Mouse (Mus musculus): ENCODE results near the gene Atg7. TPM values are rescaled to one million over a fixed set of nuclear protein-coding genes. Genes with fewer than 3 reads are reported as not detected.

Gene Atg7
- polyA plus RNA-seq, 1 experiment, result 16.0 TPM

GRCm38 (mm10) chr6:114715289-114716030 lies 72.6 kb downstream of the Atg7 start:
- H3K4me3 ChIP-seq (ENCODE audit: low read depth, low read length), result no peak overlapping the region
- 81% methylated on average over 7 of the region's 7 CpGs for WGBS
- H3K27ac ChIP-seq (ENCODE audit: insufficient read depth, low read depth, low read length), result no peak overlapping the region
- H3K36me3 ChIP-seq (ENCODE audit: control insufficient read depth, insufficient read depth, low read length), result no peaks in the 10 kb centered on the region
- no peaks in the 10 kb centered on the region for H3K27me3 ChIP-seq (ENCODE audit: control insufficient read depth, insufficient read depth, low read length)
- no peak for TF ChIP-seq CTCF (IDR thresholded peaks at IDR 0.05; ENCODE audit: extremely low read depth, insufficient read length, insufficient replicate concordance, low read depth, low read length)
- no peak for TF ChIP-seq POLR2A (IDR thresholded peaks at IDR 0.05; ENCODE audit: low read depth, low read length)
- H3K4me1 ChIP-seq (ENCODE audit: control insufficient read depth, insufficient read depth, insufficient read length, low read length), result peaks cover 2% of the 10 kb centered on the region; the same call in 1 of the 2 replicates

GRCm38 (mm10) chr6:114719100-114719499 lies 76.2 kb downstream of the Atg7 start:
- 73% methylated on average over 5 of the region's 5 CpGs for WGBS
- no peak overlapping the region for H3K4me3 ChIP-seq (ENCODE audit: low read depth, low read length)
- no peak for TF ChIP-seq CTCF (IDR thresholded peaks at IDR 0.05; ENCODE audit: extremely low read depth, insufficient read length, insufficient replicate concordance, low read depth, low read length)
- no peak for TF ChIP-seq POLR2A (IDR thresholded peaks at IDR 0.05; ENCODE audit: low read depth, low read length)

GRCm38 (mm10) chr6:114719665-114720064 lies 76.8 kb downstream of the Atg7 start:
- WGBS, result 85% methylated on average over 8 of the region's 8 CpGs
- no peak overlapping the region for H3K27ac ChIP-seq (ENCODE audit: insufficient read depth, low read depth, low read length)
- no peaks in the 10 kb centered on the region for H3K36me3 ChIP-seq (ENCODE audit: control insufficient read depth, insufficient read depth, low read length)
- no peak overlapping the region for H3K4me3 ChIP-seq (ENCODE audit: low read depth, low read length)
- H3K27me3 ChIP-seq (ENCODE audit: control insufficient read depth, insufficient read depth, low read length), result no peaks in the 10 kb centered on the region
- H3K4me1 ChIP-seq (ENCODE audit: control insufficient read depth, insufficient read depth, insufficient read length, low read length), result no peaks in the 10 kb centered on the region
- TF ChIP-seq CTCF (IDR thresholded peaks at IDR 0.05; ENCODE audit: extremely low read depth, insufficient read length, insufficient replicate concordance, low read depth, low read length) (no peak), POLR2A (IDR thresholded peaks at IDR 0.05; ENCODE audit: low read depth, low read length) (no peak)

More at GRCm38 (mm10) chr6:114719100-114719499, 76.2 kb downstream of the Atg7 start:
- no peaks in the 10 kb centered on the region for H3K27me3 ChIP-seq (ENCODE audit: control insufficient read depth, insufficient read depth, low read length)
- H3K36me3 ChIP-seq (ENCODE audit: control insufficient read depth, insufficient read depth, low read length), result no peaks in the 10 kb centered on the region
- no peaks in the 10 kb centered on the region for H3K4me1 ChIP-seq (ENCODE audit: control insufficient read depth, insufficient read depth, insufficient read length, low read length)
- no peak overlapping the region for H3K27ac ChIP-seq (ENCODE audit: insufficient read depth, low read depth, low read length)

GRCm38 (mm10) chr6:114722046-114722445 lies 79.1 kb downstream of the Atg7 start:
- H3K36me3 ChIP-seq (ENCODE audit: control insufficient read depth, insufficient read depth, low read length), result 0 out of 2 replicates have a peak, but pooled peaks cover 1% of the 10 kb centered on the region
- no peaks in the 10 kb centered on the region for H3K4me1 ChIP-seq (ENCODE audit: control insufficient read depth, insufficient read depth, insufficient read length, low read length)
- no peaks in the 10 kb centered on the region for H3K27me3 ChIP-seq (ENCODE audit: control insufficient read depth, insufficient read depth, low read length)
- TF ChIP-seq CTCF (IDR thresholded peaks at IDR 0.05; ENCODE audit: extremely low read depth, insufficient read length, insufficient replicate concordance, low read depth, low read length), result no peak
- TF ChIP-seq POLR2A (IDR thresholded peaks at IDR 0.05; ENCODE audit: low read depth, low read length), result no peak
- H3K27ac ChIP-seq (ENCODE audit: insufficient read depth, low read depth, low read length), result no peak overlapping the region
- WGBS, result 96% methylated on average over 5 of the region's 5 CpGs
- H3K4me3 ChIP-seq (ENCODE audit: low read depth, low read length), result no peak overlapping the region

GRCm38 (mm10) chr6:114723925-114724324 lies 81.0 kb downstream of the Atg7 start:
- Histone ChIP-seq H3K36me3 (ENCODE audit: control insufficient read depth, insufficient read depth, low read length) (0 out of 2 replicates have a peak, but pooled peaks cover 1% of the 10 kb centered on the region), H3K27me3 (ENCODE audit: control insufficient read depth, insufficient read depth, low read length) (no peaks in the 10 kb centered on the region), H3K27ac (ENCODE audit: insufficient read depth, low read depth, low read length) (no peak overlapping the region), H3K4me3 (ENCODE audit: low read depth, low read length) (no peak overlapping the region), H3K4me1 (ENCODE audit: control insufficient read depth, insufficient read depth, insufficient read length, low read length) (no peaks in the 10 kb centered on the region)
- WGBS, result 27% methylated on average over 9 of the region's 9 CpGs
- TF ChIP-seq CTCF (IDR thresholded peaks at IDR 0.05; ENCODE audit: extremely low read depth, insufficient read length, insufficient replicate concordance, low read depth, low read length) (peak; percentile 66; the same call in 1 of the 2 replicates), POLR2A (IDR thresholded peaks at IDR 0.05; ENCODE audit: low read depth, low read length) (no peak)

GRCm38 (mm10) chr6:114724351-114724750 lies 81.5 kb downstream of the Atg7 start:
- 76% methylated on average over 7 of the region's 7 CpGs for WGBS
- TF ChIP-seq POLR2A (IDR thresholded peaks at IDR 0.05; ENCODE audit: low read depth, low read length) (no peak), CTCF (IDR thresholded peaks at IDR 0.05; ENCODE audit: extremely low read depth, insufficient read length, insufficient replicate concordance, low read depth, low read length) (no peak)
- 0 out of 2 replicates have a peak, but pooled peaks cover 1% of the 10 kb centered on the region for H3K36me3 ChIP-seq (ENCODE audit: control insufficient read depth, insufficient read depth, low read length)

GRCm38 (mm10) chr6:114725147-114725575 lies 82.3 kb downstream of the Atg7 start:
- Histone ChIP-seq H3K36me3 (ENCODE audit: control insufficient read depth, insufficient read depth, low read length) (0 out of 2 replicates have a peak, but pooled peaks cover 1% of the 10 kb centered on the region), H3K4me3 (ENCODE audit: low read depth, low read length) (no peak overlapping the region), H3K4me1 (ENCODE audit: control insufficient read depth, insufficient read depth, insufficient read length, low read length) (no peaks in the 10 kb centered on the region), H3K27me3 (ENCODE audit: control insufficient read depth, insufficient read depth, low read length) (no peaks in the 10 kb centered on the region), H3K27ac (ENCODE audit: insufficient read depth, low read depth, low read length) (no peak overlapping the region)
- TF ChIP-seq CTCF (IDR thresholded peaks at IDR 0.05; ENCODE audit: extremely low read depth, insufficient read length, insufficient replicate concordance, low read depth, low read length) (no peak), POLR2A (IDR thresholded peaks at IDR 0.05; ENCODE audit: low read depth, low read length) (no peak)
- WGBS, result 84% methylated on average over 8 of the region's 8 CpGs

More at GRCm38 (mm10) chr6:114724351-114724750, 81.5 kb downstream of the Atg7 start:
- no peaks in the 10 kb centered on the region for H3K4me1 ChIP-seq (ENCODE audit: control insufficient read depth, insufficient read depth, insufficient read length, low read length)
- H3K27me3 ChIP-seq (ENCODE audit: control insufficient read depth, insufficient read depth, low read length), result no peaks in the 10 kb centered on the region
- no peak overlapping the region for H3K27ac ChIP-seq (ENCODE audit: insufficient read depth, low read depth, low read length)
- H3K4me3 ChIP-seq (ENCODE audit: low read depth, low read length), result no peak overlapping the region

All from small intestine, adult 2 months (tissue).